Mouse (Mus musculus): ENCODE measurements around the gene C1qtnf1. TPM values are rescaled to one million over a fixed set of nuclear protein-coding genes. Genes with fewer than 3 reads are reported as not detected.

Gene C1qtnf1
- total RNA-seq, 2 experiments from 2014 or later, result 4.6 to 4.9 TPM

DNA sequence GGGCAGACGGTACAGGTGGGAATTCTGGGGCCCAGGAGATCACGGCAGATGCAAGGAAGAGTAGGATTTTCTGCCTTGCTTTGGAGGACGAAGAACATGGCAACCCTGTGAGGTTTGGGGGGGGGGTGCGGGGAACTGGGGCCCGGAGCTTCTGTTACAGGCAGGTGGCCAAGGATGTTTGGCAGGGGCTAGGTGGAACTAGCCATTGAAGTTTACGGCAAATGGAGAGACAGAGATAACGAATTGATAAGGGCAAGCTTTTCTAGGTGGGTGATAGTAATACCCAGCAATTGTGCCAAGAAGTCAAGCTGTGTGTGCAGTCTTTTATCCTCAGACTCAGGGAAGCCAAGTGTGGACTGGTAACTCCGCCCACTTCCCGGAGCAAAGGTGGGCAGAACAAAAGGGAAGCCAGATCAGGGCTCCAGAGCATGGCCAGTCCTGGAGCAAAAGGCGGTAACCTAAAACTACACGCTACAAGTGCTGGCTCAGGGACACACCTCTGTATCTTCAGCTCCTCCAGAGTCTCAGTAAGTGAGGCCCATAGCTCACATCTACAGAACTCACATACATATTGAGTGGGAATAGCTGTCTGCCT lies 39.5 kb downstream of the C1qtnf1 start:
- intact Hi-C loops (cut with DNase I), result no loop called here
- no peak for DNase-seq (ENCODE audit: low spot score in 2 of 2)

DNA sequence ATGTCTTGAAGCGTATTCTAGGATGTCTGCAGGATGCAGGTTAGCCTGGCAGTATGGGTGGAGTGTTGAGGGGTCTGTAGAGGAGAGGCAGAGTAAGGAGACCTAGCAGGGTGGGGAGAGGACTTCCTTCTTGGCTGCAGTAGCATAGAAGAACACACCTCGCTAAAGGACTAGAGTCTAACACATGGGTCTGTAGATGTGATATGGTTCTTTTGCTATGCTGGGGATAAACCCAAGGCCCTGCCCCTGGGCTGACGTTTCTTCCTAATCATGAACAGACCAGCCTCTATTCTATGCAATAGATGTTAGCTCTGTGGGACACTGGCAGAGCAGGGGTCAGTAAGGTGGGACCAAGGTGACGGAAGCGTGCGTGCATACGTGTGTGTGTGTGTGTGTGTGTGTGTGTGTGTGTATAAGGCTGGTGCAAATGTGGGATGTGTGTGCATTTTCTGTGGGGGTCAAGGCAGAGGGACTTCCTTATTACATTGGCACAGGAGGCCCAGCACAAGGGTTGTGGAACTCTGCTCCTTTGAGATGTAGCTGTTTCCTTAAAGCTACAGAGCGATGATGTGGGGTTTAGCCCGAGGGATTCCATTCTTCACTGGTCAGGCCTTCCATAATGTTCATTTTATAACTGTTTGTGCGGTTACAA lies 41.6 kb downstream of the C1qtnf1 start:
- no peak for DNase-seq (ENCODE audit: low spot score in 2 of 2)
- intact Hi-C loops (cut with DNase I), result no loop called here

- no peak for DNase-seq (ENCODE audit: low spot score in 2 of 2)
- intact Hi-C loops (cut with DNase I), result no loop called here
Observed at GRCm38 (mm10) chr11:118470234-118470966, 42.4 kb downstream of the C1qtnf1 start.

DNA sequence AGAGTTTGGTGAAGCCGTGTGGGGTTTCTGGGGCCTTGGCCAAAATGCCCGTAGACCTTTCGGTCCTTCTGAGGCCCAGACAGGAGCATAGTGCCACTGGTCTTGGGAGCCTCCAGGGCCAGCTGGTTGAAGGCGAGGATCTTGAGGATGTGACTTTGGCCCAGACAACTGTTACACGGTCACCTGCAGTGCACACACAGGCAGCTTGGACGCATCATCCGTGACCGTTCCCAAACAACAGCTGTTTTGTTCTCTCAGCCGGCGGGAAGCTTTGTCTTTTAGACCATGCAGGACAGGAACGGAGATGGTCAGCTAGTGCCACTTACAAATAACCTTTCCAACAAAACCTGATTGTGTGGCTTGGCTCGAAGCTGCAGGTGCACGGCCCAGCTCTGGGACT lies 43.7 kb downstream of the C1qtnf1 start:
- intact Hi-C loops (cut with DNase I), result no loop called here
- DNase-seq (ENCODE audit: low spot score in 2 of 2), result no peak

DNA sequence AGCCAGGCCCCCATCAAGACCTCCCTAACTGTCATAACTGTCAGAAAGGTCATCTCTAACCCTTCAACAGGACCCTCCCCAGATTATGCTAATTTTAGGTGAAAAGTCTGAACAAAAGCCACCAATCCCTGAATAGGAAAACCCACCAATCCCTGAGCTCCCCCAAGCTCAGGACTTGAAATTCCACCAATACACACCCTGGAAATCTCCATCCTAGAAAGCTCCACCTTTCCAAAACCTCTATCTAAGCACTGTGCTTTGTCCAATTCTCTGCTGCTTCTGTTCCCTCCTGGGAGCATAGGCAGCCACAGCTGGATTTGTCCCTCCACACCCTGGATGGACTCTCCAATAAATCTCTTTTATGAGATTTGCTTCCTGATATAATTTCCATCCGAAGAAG lies 45.2 kb downstream of the C1qtnf1 start:
- intact Hi-C loops (cut with DNase I), result no loop called here
- DNase-seq (ENCODE audit: low spot score in 2 of 2), result no peak

- intact Hi-C loops (cut with DNase I), result no loop called here
- DNase-seq (ENCODE audit: low spot score in 2 of 2), result no peak
Observed at GRCm38 (mm10) chr11:118473842-118474500, 46.0 kb downstream of the C1qtnf1 start.

DNA sequence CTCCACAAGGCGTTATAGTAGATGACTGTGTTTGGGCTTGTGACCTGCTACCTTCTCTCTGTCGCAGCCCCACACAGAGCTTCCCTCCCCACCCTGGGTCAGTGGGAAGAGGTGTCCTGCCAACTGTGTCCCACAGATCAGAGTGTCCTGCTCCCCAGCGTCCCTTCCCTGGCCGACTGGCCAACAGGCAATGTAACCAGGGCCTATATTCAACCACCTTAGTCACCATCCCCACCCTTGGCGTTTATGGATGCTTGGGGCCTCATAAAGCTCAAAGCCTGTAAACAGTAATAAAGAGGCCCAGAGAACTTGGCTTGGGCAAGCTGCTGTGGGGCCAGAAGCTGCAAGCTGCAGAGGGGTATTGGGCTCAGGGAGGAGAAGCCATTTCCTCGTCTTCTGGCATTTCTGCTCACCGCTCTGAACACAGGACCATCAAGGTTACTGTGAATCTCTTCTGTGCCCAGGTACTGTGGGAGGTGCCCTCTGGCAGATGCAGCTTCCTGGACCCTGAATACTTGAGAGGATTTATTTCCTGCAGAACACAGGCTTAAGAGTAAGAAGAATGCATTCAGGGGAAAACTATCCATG lies 47.6 kb downstream of the C1qtnf1 start:
- intact Hi-C loops (cut with DNase I), result no loop called here
- DNase-seq (ENCODE audit: low spot score in 2 of 2), result no peak

DNA sequence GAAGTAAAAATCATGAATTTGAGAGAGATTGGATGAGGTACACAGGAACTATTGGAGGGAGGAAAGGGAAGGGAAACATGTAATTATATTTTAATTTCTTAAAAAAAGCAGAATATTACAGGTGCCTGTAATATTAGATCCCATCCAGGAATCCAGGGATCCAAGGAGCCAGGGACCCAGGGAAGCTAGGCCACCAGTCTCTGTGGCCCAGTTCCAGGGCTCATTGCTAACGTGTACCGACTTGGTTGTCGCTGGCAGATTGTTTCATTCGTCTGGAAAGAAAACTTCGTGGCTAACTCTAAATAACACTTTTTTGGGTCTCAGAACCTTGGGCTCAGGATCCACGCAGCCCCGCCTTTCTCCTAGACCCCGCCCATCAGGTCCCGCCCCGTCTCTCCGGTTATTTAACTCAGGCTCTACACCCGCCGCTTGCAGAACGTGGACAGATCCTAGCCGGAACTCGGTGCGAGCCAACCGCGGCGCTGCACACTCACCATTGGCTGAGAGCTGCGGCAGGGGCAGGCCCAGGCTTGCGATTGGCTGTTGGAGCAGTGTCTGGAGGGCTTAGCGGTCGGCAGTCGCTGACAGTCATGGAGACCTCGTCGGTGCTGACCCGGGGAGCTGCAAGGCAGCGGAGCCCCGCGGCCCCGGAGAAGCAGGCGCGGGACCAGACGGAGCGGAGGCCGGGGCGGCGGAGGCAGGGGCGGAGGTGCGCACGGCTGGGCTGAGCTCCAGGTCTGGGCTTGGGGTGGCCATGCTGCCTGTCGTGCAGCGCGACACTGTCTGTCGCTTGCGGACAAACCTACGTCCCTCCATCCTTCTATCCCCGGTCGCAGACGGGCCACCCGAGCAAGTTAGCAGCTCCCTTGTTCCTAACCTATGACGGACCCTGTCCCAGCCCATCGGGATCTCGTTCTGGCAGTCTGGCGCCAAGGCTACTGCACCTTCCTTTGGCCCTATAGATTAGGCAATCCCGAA lies 48.7 kb downstream of the C1qtnf1 start, which contains the start of gene Engase:
TSS of gene Engase (plus strand) at position 434 of the 978 bp plus-strand sequence.
- intact Hi-C loops (cut with DNase I), result no loop called here
- peak; percentile 97 to 98 for DNase-seq (ENCODE audit: low spot score in 2 of 2)

GRCm38 (mm10) chr11:118479776-118480175 lies 51.8 kb downstream of the C1qtnf1 start:
- intact Hi-C loops (cut with DNase I), result no loop called here
- no peak for DNase-seq (ENCODE audit: low spot score in 2 of 2)

- DNase-seq (ENCODE audit: low spot score in 2 of 2), result no peak
- intact Hi-C loops (cut with DNase I), result no loop called here
Observed at GRCm38 (mm10) chr11:118481231-118481630, 53.2 kb downstream of the C1qtnf1 start.

GRCm38 (mm10) chr11:118481751-118482150 lies 53.7 kb downstream of the C1qtnf1 start:
- no peak for DNase-seq (ENCODE audit: low spot score in 2 of 2)
- intact Hi-C loops (cut with DNase I), result no loop called here

- DNase-seq (ENCODE audit: low spot score in 2 of 2), result no peak
- intact Hi-C loops (cut with DNase I), result no loop called here
Observed at GRCm38 (mm10) chr11:118484169-118484568, 56.2 kb downstream of the C1qtnf1 start.

DNA sequence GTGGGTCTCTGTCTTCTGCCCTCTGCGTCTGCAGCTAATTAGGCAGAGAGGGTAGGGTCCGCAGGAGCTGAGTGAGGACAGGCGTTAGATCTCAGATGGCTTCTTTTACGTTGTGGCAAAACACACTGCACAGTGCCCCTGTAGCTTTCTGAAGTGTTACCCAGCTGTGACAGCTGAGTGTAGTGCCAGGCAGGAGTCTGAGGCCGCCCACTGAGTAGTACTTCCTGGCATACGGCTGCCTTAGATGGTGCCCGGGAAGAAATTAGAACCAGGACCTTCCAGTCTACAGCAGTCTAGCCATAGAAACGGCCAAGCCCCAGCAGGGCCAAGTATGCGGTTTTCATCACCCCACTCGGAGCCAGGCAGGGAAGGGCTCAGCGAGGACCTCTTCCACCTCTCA lies 57.3 kb downstream of the C1qtnf1 start:
- DNase-seq (ENCODE audit: low spot score in 2 of 2), result no peak
- intact Hi-C loops (cut with DNase I), result no loop called here

DNA sequence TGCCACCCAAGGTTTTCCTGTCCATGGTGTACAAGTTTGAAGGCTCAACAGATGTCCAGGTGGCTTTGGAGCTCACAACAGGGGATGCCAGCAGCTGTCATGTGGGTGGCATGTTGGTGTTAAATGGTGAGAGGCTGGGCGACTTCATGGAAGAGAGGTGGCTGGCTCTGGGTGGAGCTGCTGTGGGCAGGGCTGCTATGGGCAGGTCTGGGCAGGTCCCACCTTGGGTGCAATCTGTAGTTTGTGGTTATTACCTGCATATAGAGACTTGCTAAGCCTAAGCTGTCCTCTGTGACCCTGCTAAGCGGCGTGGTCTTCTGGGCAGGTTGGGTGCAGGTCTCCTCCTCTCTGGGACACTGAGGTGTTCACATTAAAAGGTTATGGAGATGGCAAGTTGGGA lies 57.8 kb downstream of the C1qtnf1 start:
- no peak for DNase-seq (ENCODE audit: low spot score in 2 of 2)
- intact Hi-C loops (cut with DNase I), result no loop called here

GRCm38 (mm10) chr11:118486281-118486680 lies 58.3 kb downstream of the C1qtnf1 start:
- intact Hi-C loops (cut with DNase I), result no loop called here

DNA sequence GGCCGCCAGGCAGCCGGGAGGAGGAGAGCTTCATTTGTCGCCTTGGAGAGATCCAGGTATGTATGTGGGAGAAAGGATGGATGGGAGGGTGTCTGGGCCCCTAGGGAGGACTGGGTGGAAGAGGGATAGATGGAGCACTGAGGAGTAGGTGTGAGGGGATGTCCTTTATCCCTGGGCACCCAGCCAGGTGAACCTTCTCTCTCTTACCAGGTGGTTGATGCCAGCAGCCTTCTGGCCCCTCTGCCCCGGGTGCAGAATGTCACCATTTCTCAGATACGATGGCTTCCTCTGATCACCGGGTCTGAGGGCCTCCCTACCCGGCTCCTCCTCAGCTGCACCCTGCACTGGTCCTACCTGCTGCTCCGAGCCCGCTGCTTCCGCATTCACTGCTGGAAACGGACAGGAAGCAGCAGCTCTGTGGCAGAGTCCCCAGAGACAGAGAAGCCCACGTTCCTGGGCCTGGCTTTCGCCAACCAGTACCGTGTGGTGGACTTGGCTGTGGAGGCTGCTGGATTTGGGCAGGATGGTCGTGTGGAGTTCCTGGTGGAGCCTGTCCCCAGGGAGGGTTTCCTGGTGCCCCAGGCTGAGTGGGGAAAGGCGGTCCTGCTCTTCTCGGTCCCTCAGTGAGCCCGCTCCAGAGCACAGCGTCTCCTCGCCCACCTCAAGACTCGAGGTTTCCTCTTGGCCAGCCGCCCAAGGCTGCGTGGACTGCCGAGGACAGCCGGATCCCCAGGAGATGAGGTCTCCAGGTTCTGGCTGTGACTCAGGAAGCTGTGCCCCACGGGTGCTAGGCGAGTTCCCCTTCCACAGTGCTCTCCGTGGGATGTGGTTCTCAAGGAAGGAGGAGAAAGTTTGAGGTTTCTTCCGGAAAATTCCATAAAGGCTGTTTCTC lies 59.1 kb downstream of the C1qtnf1 start:
- intact Hi-C loops (cut with DNase I), result no loop called here
- no peak for DNase-seq (ENCODE audit: low spot score in 2 of 2)

More at GRCm38 (mm10) chr11:118486281-118486680, 58.3 kb downstream of the C1qtnf1 start:
- no peak for DNase-seq (ENCODE audit: low spot score in 2 of 2)

- intact Hi-C loops (cut with DNase I), result no loop called here
- DNase-seq (ENCODE audit: low spot score in 2 of 2), result no peak
Observed at GRCm38 (mm10) chr11:118488191-118488906, 60.3 kb downstream of the C1qtnf1 start.
